Mouse (Mus musculus) lung, postnatal 4 days (tissue): ENCODE results near the gene Asb18.

Experiments used
- DNase-seq, 2 experiments: peaks; one replicate each; pipeline ENCODE4 v3.0.0; 2021

Gene Asb18

DNA sequence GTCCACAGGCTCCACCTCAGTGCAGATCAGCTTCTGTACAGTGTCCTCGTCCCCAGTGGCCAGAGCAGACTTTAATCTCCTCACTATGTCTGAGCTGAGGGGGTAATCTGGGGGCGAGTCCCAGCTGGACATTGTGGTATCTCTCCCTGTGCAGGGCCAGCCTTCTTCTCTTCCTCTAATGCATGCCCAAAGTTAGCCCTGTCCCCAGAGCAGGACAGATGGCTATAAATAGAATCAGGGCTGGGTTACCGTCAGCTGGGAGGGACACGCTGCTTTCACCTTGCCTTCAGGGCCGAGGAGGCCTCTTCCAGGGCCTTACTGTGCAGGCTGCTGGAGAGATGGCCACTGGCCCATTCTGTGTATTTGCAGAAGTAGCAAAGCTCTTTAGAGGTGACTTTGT lies at the start of gene Asb18:
Asb18 (minus strand) TSS at position 221 of the 400 bp plus-strand sequence.
- no peak for DNase-seq

DNA sequence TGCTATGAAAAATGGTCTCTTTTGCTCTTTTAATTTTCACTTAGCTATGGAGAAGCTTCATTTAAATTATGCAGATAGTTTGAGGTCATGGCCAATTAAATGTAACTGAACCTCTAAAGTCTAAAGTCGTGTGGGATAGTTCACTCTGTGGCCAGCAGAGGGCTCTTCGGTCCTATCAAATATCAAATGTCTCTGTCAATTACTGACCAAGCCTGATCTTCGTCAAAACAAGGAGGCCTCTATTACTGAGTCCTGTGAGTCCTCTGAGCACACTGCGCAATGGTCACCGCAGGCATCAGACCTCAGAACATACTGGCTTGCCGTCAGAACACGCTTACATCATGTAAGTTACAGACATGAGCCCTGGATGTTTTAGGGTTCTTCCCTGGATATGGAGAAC lies 46.1 kb upstream of the Asb18 start:
- peak; percentile 25 to 67 for DNase-seq

DNA sequence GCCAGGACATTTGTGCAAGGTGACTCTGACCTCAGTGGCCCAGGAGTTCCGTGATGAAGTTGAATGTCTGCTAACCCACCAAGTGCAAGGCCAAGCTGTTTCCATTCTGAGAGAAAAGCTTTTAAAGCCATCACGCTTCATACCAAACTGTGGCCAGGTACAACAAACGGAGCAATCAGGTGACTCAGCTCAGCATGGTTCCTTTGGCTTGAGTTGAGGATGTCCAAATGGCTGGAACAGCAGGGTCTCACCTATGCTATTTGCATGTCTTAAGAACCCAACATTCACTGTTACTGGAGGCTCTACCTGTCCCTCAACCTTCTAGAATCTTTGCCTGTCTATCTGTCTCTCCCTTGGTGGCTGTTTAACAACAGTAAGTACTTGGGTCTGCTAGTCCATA lies 45.6 kb upstream of the Asb18 start:
- DNase-seq = peak in 1 of 2 experiments; percentile 1

DNA sequence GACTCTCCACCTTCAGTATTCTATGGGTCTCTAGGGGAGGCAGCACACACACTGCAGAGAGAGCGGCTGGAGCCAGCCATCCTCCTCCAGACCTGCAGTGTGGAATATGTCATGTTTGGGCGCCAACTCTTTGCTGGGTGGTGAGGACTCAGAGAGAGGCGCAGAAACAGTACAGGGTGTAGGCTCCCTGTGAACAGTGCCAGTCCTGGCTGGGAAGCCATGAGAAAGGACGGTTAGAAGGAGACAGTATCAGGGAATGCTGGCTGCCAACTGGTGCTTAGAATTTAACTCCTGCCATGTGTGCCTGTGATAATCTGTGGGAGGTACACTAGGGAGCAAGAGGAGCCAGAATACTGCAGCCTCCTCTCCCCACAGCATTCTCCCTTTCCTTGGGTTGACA lies 40.5 kb upstream of the Asb18 start:
- no peak for DNase-seq

DNA sequence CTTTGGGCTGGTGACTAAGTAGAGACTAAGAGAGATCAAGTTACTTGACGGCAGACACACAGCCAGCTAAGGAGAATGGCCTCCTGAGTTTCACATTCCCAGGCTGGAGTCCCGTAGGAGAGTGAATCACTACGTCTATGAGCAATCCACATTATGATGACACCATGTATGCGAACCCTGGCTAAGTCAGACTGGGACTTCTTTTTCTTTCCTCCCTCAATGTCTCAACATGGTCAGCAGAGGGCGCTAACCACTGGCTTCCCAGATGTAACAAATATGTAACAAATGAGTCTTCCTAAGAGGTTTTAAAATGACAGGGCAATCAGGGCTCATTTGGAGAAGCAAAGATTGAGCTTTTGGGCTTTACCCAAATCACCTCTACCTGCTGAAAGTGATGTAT lies 36.9 kb upstream of the Asb18 start:
- peak; percentile 13 to 56 for DNase-seq

DNA sequence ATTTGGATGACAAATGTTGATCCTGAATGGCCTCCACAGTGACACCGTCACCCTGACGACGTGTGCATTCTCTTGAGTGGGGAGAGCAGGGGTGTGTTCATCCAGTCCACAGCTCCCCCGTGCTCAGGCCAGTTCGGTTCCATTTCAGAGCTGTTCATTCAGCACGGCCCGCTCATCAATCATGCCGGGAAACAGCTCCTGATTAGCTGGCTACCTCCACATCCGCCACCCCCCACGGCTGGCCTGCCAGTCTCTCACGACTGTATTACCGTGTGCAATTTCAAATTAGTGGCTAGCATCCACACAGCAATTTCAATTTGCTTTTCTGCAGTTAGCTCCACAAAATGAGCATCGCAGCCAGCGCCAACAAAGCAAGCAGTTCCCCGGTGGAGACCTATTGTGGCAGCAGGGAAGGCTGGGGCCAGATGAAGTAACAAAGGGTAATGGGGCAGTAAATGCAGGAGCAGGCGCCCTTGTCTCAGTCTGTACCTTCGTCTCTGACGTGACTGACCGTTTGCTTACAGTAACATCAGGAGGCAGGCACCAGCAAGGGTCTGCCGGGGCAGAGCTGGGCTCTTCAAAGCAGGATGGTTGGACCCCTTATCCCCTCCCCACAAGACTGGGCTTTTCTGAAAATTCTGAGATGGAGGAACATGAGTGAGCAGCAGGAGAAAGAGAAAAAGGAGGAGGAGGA lies 35.7 kb upstream of the Asb18 start:
- peak in 1 of 2 experiments; percentile 26 for DNase-seq

DNA sequence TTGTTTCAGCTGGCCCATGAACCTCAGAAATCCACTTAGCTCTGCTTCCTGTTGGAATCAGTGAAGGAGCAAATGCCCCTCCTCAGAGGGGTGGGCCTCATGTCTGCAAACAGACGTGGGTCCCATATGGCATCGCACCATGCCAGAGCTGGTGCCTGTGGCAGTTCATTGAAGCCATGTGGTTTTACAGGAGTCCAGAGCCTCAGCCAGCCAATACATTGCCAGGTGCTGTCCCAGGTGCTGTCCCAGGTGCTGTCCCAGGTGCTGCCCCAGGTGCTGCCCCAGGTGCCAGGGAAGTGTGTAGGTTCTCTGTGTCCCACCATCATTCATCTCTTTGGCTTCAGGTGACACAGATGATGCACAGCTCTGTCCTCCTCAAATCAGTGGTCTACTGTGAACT lies 13.8 kb upstream of the Asb18 start:
- DNase-seq = no peak

GRCm38 (mm10) chr1:90026945-90027344 lies 12.5 kb upstream of the Asb18 start:
- DNase-seq = peak; percentile 36 to 48

GRCm38 (mm10) chr1:90020336-90020735 lies 5.9 kb upstream of the Asb18 start:
- DNase-seq = no peak

- DNase-seq = no peak
These were observed 3.6 kb upstream of the Asb18 start for GRCm38 (mm10) chr1:90018071-90018470.

DNA sequence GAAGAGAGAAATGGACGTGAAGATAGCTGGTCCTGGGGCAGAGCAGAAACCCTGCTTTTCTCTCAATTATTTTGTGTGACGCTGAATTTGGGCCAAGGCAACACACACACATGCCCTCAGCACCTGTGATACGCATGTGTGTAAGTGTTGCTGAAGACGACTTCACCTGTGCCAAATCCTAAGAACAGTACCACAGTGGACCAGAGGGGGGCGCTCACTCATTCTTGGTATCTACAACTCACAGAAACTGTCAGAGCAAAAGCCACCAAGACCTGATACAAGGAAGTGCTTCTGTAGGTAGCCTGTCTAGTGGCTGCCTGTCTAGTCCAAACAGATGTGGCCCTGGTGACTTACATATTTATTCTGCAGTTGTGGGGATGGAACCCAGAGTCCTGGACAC lies 1.2 kb downstream of the Asb18 start:
- no peak for DNase-seq

- no peak for DNase-seq
These were observed 1.6 kb downstream of the Asb18 start for GRCm38 (mm10) chr1:90012850-90013249.

DNA sequence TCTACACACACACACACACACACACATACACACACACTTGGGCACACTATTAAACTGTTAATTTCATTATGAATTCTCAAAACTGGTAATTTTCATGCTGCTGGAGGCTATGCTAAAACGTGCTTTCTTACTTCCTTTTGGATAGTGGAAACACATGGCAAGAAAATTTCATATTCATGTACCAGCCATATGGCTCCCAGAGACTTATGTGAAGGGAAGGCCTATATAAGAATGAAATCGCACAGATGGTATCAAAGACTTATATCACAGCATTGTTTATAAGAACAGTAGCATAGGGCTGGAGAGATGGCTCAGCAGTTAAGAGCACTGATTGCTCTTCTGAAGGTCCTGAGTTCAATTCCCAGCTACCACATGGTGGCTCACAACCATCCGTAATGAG lies 2.3 kb downstream of the Asb18 start:
- DNase-seq = no peak

DNA sequence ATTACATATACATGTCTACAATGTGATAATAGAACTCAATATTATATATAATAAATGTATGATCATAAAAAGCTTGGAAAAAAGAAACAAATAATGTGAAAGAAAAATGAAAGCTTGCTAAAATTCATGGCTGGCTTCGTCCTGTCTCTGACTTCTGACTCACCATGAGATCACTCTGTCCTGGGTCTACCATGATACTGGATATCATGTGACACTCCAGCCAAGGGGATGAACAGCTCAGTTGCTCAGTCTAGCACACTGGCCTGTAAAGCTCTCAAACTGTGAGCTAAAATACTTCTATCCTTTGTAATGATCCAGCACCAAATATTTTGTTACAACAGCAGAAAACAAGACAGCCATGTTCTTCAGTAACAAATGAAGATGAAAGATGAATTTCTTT lies 4.4 kb downstream of the Asb18 start:
- DNase-seq = no peak

- no peak for DNase-seq
These were observed 5.3 kb downstream of the Asb18 start for GRCm38 (mm10) chr1:90009188-90009587.

- DNase-seq = no peak
These were observed 7.8 kb downstream of the Asb18 start for GRCm38 (mm10) chr1:90006666-90007065.

GRCm38 (mm10) chr1:90000981-90001380 lies 13.5 kb downstream of the Asb18 start:
- DNase-seq = no peak

DNA sequence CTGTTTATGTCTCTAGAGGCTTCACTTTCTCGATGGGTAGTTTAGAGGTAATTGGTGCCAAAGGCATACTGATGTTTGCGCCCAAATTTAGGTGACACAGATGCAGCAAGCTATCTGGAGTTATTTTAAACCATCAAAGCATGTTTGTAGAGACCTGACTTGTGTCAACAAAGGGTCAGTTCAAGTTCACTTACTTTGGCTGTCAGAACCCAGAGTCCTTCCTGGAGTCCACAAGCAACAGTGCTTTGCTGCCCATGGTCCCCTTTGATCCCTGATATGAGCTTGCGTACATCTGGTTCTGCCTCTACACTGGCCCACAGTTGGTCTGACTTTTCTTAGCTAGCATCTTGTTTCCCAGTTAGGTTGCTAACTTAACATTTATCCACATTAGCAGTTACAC lies 14.6 kb downstream of the Asb18 start:
- no peak for DNase-seq

DNA sequence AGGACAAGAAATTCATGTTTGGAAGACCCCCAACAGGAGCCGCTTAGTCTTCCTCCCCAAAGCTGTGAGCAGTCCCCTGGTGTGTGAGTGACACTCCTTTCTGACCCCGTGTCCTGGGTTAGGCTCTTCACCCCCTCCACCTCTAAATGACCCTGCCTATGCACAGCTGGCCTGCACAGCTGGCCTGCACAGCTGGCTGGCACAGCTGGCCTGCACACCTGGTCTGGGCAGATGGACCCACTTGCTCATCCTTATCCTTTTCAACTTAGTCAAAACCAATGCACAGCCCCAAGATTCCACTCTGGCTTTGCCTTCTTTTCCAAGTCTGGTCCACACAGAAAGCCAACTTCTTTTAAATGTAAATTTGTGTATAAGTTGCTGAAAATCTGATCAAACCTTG lies 15.8 kb downstream of the Asb18 start:
- no peak for DNase-seq

- DNase-seq = peak in 1 of 2 experiments; percentile 30
These were observed 16.4 kb downstream of the Asb18 start for GRCm38 (mm10) chr1:89998076-89998475.

DNA sequence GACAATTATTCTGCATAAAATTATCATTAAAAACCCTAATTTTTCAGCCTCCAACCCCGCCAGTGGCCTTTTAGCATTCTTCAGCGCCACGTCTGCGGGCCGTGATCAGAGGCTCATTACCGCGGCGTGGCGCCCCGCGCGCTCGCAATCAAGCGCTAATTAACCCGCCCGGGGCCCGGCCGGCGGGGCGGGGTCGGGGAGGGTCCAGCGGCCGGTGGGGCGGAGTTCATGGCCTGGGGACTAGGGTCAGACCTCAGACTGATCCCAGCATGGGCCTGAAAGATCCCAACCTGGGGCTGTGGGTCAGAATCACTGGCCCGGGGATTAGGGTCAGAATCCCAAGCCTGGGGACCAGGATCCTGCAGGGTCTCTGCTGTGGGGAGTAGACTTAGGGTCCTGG lies 22.2 kb downstream of the Asb18 start:
- no peak for DNase-seq

DNA sequence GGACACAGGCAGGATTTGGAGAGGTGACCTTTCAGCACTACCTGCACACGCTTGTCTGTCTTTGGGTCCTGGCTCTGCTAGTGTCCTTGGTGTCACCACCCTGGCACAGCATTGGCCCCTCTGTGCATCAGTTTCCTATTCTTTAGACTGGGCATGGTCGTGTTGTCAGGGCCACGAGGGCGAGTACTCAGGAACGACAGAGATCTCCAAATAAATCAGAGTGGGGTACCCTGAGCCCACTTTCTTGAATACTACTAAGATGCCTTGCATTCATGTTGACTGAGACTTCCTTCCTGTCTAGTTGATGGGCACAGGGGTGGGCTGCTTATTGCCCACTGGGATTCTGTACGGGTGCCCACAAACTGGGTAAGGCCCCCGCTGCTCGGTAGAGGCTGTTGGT lies 37.2 kb downstream of the Asb18 start:
- no peak for DNase-seq

DNA sequence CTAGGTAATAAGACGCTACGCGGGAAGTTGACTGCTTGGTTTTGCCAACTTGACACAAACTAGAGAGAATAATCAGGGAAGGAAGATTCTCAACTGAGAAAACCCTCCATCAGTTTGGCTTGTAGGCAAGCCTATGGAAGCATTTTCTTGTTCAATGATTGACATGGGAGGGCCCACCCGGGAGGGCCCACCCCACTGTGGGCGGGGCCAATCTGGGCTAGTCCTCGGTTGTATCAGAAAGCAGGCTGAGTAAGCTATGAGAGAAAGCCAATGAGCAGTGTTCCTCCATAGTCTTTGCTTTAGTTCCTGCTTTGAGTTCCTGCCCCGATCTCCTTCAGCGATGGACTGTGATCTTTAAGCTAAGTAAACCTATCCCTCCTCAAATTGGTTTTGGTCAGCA lies 38.1 kb downstream of the Asb18 start:
- DNase-seq = no peak

GRCm38 (mm10) chr1:89974541-89974940 lies 39.9 kb downstream of the Asb18 start:
- no peak for DNase-seq

DNA sequence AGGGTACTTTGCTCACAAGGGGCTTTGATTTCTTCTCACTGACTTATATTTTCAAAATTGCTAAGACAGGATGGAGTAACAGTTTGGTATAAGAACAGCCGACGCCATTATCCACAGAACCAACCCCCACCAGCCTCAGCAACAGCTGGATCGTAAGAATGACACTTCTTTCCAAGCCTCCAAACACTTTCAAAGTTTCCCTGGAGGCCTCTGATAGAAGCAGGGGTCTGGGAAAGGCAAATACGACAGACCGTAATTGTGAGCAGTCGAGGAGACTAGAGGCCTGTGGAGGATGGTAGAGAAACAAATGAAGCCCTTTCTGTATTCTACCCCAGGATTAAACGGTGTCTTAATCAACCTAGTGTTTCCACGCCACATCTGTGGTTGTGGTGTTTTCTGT lies 42.6 kb downstream of the Asb18 start:
- peak in 1 of 2 experiments; percentile 14 for DNase-seq
